In genomic region chr7:101837606-101838471, GRCm38 (mm10) we compare ENCODE assay signal across 8 mouse cellular contexts. TPM values are rescaled to one million over a fixed set of nuclear protein-coding genes. Genes with fewer than 3 reads are reported as not detected.
A peak's percentile ranks its signal among the peaks of the same experiment; 100 is the strongest.
DNase-seq lines count a peak whose midpoint lies in the region; ATAC-seq and TF ChIP-seq lines count a peak whose summit lies in the region.

Gene Inppl1 (minus strand): TSS chr7:101838229.

- peaks cover 2% of the 10 kb centered on the region for H3K4me1 ChIP-seq in ES-Bruce4 (ENCODE audit: control insufficient read depth, insufficient read depth, low read length)
- peaks cover 16% of the 10 kb centered on the region for H3K4me1 ChIP-seq in forebrain, embryonic 14.5 days (ENCODE audit: control insufficient read depth, insufficient read depth, low read length)
- peaks cover 5% of the 10 kb centered on the region; the same call in 1 of the 2 replicates for H3K4me1 ChIP-seq in liver, postnatal 0 days (ENCODE audit: insufficient read depth)
- peaks cover 21% of the 10 kb centered on the region for H3K4me1 ChIP-seq in neural tube, embryonic 14.5 days (ENCODE audit: control insufficient read depth, insufficient read depth, low read length)
- H3K4me1 ChIP-seq in thymus, adult 2 months (replicated peaks; ENCODE audit: control insufficient read depth, insufficient read depth, low read length), result peaks cover 12% of the 10 kb centered on the region

- under 1% methylated on average over 59 of the region's 64 CpGs for WGBS in forebrain, embryonic 14.5 days
- WGBS in liver, postnatal 0 days (ENCODE audit: insufficient replicate concordance), result 1% methylated on average over 49 of the region's 64 CpGs
- under 1% methylated on average over 64 of the region's 64 CpGs for WGBS in neural tube, embryonic 14.5 days
- 8% methylated on average over 64 of the region's 64 CpGs for WGBS in thymus, adult 2 months

- ATAC-seq in forebrain, embryonic 14.5 days, result peak; percentile 73
- ATAC-seq in liver, postnatal 0 days, result peak; percentile 58
- ATAC-seq in neural tube, embryonic 14.5 days (ENCODE audit: low read depth), result peak; percentile 79

- no peaks in the 10 kb centered on the region for H3K27me3 ChIP-seq in ES-Bruce4 (ENCODE audit: control insufficient read depth, insufficient read depth, low read length, poor library complexity, severe bottlenecking)
- no peaks in the 10 kb centered on the region for H3K27me3 ChIP-seq in forebrain, embryonic 14.5 days (replicated peaks; ENCODE audit: control insufficient read depth, insufficient read depth, low read length)
- H3K27me3 ChIP-seq in liver, postnatal 0 days (ENCODE audit: insufficient read depth, low read length), result peaks cover 26% of the 10 kb centered on the region
- peaks cover 3% of the 10 kb centered on the region; the same call in 1 of the 2 replicates for H3K27me3 ChIP-seq in neural tube, embryonic 14.5 days (ENCODE audit: control insufficient read depth, insufficient read depth, low read length)
- H3K27me3 ChIP-seq in thymus, adult 2 months (ENCODE audit: control insufficient read depth, insufficient read depth, low read length), result peaks cover 15% of the 10 kb centered on the region

- H3K4me3 ChIP-seq in ES-Bruce4 (ENCODE audit: low read depth, low read length), result peak within 1 kb of the TSS; percentile 85
- peak within 1 kb of the TSS; percentile 68 for H3K4me3 ChIP-seq in forebrain, embryonic 14.5 days (ENCODE audit: low read depth, low read length)
- peak within 1 kb of the TSS; percentile 70 for H3K4me3 ChIP-seq in liver, postnatal 0 days (ENCODE audit: low read depth, low read length)
- H3K4me3 ChIP-seq in neural tube, embryonic 14.5 days (ENCODE audit: low read depth, low read length), result peak within 1 kb of the TSS; percentile 63
- H3K4me3 ChIP-seq in thymus, adult 2 months (ENCODE audit: control insufficient read depth, insufficient read depth, low read length), result peak within 1 kb of the TSS; percentile 60

- H3K9me3 ChIP-seq in ES-Bruce4 (replicated peaks; ENCODE audit: control insufficient read depth, insufficient read depth, low read length, poor library complexity, severe bottlenecking), result no peaks in the 10 kb centered on the region
- H3K9me3 ChIP-seq in forebrain, embryonic 14.5 days (replicated peaks; ENCODE audit: control insufficient read depth, low read length), result no peaks in the 10 kb centered on the region
- H3K9me3 ChIP-seq in liver, postnatal 0 days (ENCODE audit: low read length), result no peaks in the 10 kb centered on the region
- H3K9me3 ChIP-seq in neural tube, embryonic 14.5 days (ENCODE audit: control insufficient read depth, low read length), result no peaks in the 10 kb centered on the region

- peak within 1 kb of the TSS; percentile 82 for H3K9ac ChIP-seq in ES-Bruce4 (ENCODE audit: low read depth, poor library complexity, severe bottlenecking)
- H3K9ac ChIP-seq in forebrain, embryonic 14.5 days (ENCODE audit: low read length), result peak within 1 kb of the TSS; percentile 87
- peak within 1 kb of the TSS; percentile 78 for H3K9ac ChIP-seq in liver, postnatal 0 days (replicated peaks)
- H3K9ac ChIP-seq in neural tube, embryonic 14.5 days (replicated peaks; ENCODE audit: low read depth, low read length), result peak within 1 kb of the TSS; percentile 64

- DNase-seq in c-Kit-positive CD71-positive TER-119-positive erythroid progenitor cells, embryonic 14.5 days (ENCODE audit: low spot score), result peak; percentile 32
- DNase-seq in forebrain, embryonic 14.5 days (ENCODE audit: low spot score), result peak; percentile 88
- peak; percentile 91 to 92 for DNase-seq in heart, postnatal 10 days
- peak; percentile 93 to 96 for DNase-seq in kidney, postnatal 4 days
- peak; percentile 66 for DNase-seq in liver, postnatal 0 days
- DNase-seq in thymus, adult 2 months, result peak; percentile 20

- no peaks in the 10 kb centered on the region; the same call in 1 of the 2 replicates for H3K36me3 ChIP-seq in ES-Bruce4 (ENCODE audit: control insufficient read depth, insufficient read depth, low read length, poor library complexity, severe bottlenecking)
- H3K36me3 ChIP-seq in forebrain, embryonic 14.5 days (ENCODE audit: control insufficient read depth, insufficient read depth, low read length), result peaks cover 7% of the 10 kb centered on the region; the same call in 1 of the 2 replicates
- H3K36me3 ChIP-seq in liver, postnatal 0 days (replicated peaks; ENCODE audit: insufficient read depth, low read length), result peaks cover 7% of the 10 kb centered on the region; the same call in 1 of the 2 replicates
- H3K36me3 ChIP-seq in neural tube, embryonic 14.5 days (ENCODE audit: control insufficient read depth, insufficient read depth, low read length), result no peaks in the 10 kb centered on the region
- H3K36me3 ChIP-seq in thymus, adult 2 months (ENCODE audit: control insufficient read depth, insufficient read depth, low read length), result no peaks in the 10 kb centered on the region

- peak; percentile 51 for TF ChIP-seq EP300 in ES-Bruce4 (IDR thresholded peaks at IDR 0.05; ENCODE audit: insufficient read depth, low read depth, low read length)
- no peak for TF ChIP-seq EP300 in liver, postnatal 0 days (IDR thresholded peaks at IDR 0.05; ENCODE audit: low read depth)

- intact Hi-C loops in heart, postnatal 10 days (cut with DNase I), result loop anchor here (2.0 kb wide), 2 partner anchors 57 to 159 kb away; no protein-coding TSS in a partner anchor

- no peak for TF ChIP-seq CTCF in ES-Bruce4 (IDR thresholded peaks at IDR 0.05; ENCODE audit: low read depth, low read length)
- peak; percentile 36 for TF ChIP-seq CTCF in liver, postnatal 0 days (IDR thresholded peaks at IDR 0.05; ENCODE audit: low read depth)
- no peak for TF ChIP-seq CTCF in thymus, adult 2 months (IDR thresholded peaks at IDR 0.05; ENCODE audit: borderline replicate concordance, control insufficient read depth, extremely low read depth, insufficient read depth, low read length, poor library complexity)

- H3K4me2 ChIP-seq in forebrain, embryonic 14.5 days (ENCODE audit: low read length), result peak within 1 kb of the TSS; percentile 92
- peak within 1 kb of the TSS; percentile 91 for H3K4me2 ChIP-seq in liver, postnatal 0 days (ENCODE audit: low read depth, low read length)
- peak within 1 kb of the TSS; percentile 81 for H3K4me2 ChIP-seq in neural tube, embryonic 14.5 days (ENCODE audit: low read depth, low read length)

- H3K27ac ChIP-seq in ES-Bruce4 (ENCODE audit: insufficient read depth, low read length), result peak within 1 kb of the TSS; percentile 95
- peak within 1 kb of the TSS; percentile 88 for H3K27ac ChIP-seq in forebrain, embryonic 14.5 days (ENCODE audit: low read depth, low read length)
- H3K27ac ChIP-seq in liver, postnatal 0 days (ENCODE audit: low read depth), result peak within 1 kb of the TSS; percentile 78
- H3K27ac ChIP-seq in neural tube, embryonic 14.5 days (ENCODE audit: low read depth, low read length), result peak within 1 kb of the TSS; percentile 80
- H3K27ac ChIP-seq in thymus, adult 2 months (ENCODE audit: control insufficient read depth, insufficient read depth, low read length), result no peak within 1 kb of the TSS

- peak; percentile 30 for TF ChIP-seq POLR2A in ES-Bruce4 (IDR thresholded peaks at IDR 0.05; ENCODE audit: insufficient read depth, low read length)
- TF ChIP-seq POLR2A in thymus, adult 2 months (IDR thresholded peaks at IDR 0.05; ENCODE audit: control insufficient read depth, extremely low read depth, insufficient read depth, low read length, poor library complexity), result no peak

RNA-seq across cellular contexts. Expression of gene Inppl1, which starts in this region (rescaled TPM):
- 64.0 and 67.9 TPM in 2 replicates for polyA plus RNA-seq in ES-Bruce4 (2011; ENCODE audit: insufficient read depth, insufficient read length, low read depth, missing spikeins)
- polyA plus RNA-seq in forebrain, embryonic 14.5 days (2014; fragmentation: Nextera tagmentation; extraction: Ambion mirVana), result 8.2 and 15.3 TPM in 2 replicates
- 100 to 1,000 TPM; 135 to 140 TPM for total RNA-seq in heart, postnatal 10 days (2021)
- polyA plus RNA-seq in liver, postnatal 0 days (2015; fragmentation: Nextera tagmentation; extraction: Ambion mirVana), result 5.0 TPM in 2 replicates
- 6.6 and 9.3 TPM in 2 replicates for polyA plus RNA-seq in neural tube, embryonic 14.5 days (2014; fragmentation: Nextera tagmentation; extraction: Ambion mirVana)
- 30.4 and 30.6 TPM in 2 replicates for polyA plus RNA-seq in thymus, adult 2 months (2012; rRNA removed)

Comparison
In these comparisons a context has a peak if more than half of its experiments do, and no peak if none do; other contexts are left out.
1. DNase-seq: peak in every context shown above with its lines; median percentile 94 in kidney, postnatal 4 days; 92 in heart, postnatal 10 days; 88 in forebrain, embryonic 14.5 days; 66 in liver, postnatal 0 days; 32 in c-Kit-positive CD71-positive TER-119-positive erythroid progenitor cells, embryonic 14.5 days; 20 in thymus, adult 2 months.